Mouse (Mus musculus) hindbrain, postnatal 0 days (tissue): Measurements from ENCODE around the gene Coil. TPM values are rescaled to one million over a fixed set of nuclear protein-coding genes. Genes with fewer than 3 reads are reported as not detected.

ENCODE experiments used
- ATAC-seq: fragments of 200-750 bp; cut with Nextera tagmentation; 2 replicates; pipeline ENCODE4 v1.8.0; 2017; ENCODE audit warnings: mild to moderate bottlenecking, moderate TSS enrichment, moderate library complexity
- DNase-seq: peaks from one replicate; pipeline ENCODE4 v3.0.0-alpha.2; 2015; ENCODE audit warnings: low spot score
- H3K27ac ChIP-seq: fragments of 300-500 bp; sonication (generic); 2 replicates; pipeline ENCODE4 v1.5.1; 2014; ENCODE audit warnings: mild to moderate bottlenecking
- H3K27me3 ChIP-seq: fragments of 300-500 bp; sonication (generic); 2 replicates; pipeline ENCODE4 v1.6.1; 2014; ENCODE audit warnings: low read length, mixed read lengths; ENCODE audit not compliant: insufficient read depth
- H3K36me3 ChIP-seq: fragments of 300-500 bp; sonication (generic); 2 replicates; pipeline ENCODE4 v1.6.1; 2014; ENCODE audit warnings: low read length, mixed read lengths; ENCODE audit not compliant: insufficient read depth
- H3K4me1 ChIP-seq: fragments of 300-500 bp; sonication (generic); 2 replicates; pipeline ENCODE4 v1.6.1; 2014; ENCODE audit warnings: antibody characterized with exemption, low read length, mixed read lengths; ENCODE audit not compliant: insufficient read depth
- H3K4me2 ChIP-seq: fragments of 300-500 bp; sonication (generic); 2 replicates; pipeline ENCODE4 v1.6.1; 2014; ENCODE audit warnings: low read depth, mild to moderate bottlenecking, low read length, moderate library complexity, mixed read lengths
- H3K4me3 ChIP-seq: fragments of 300-500 bp; sonication (generic); 2 replicates; pipeline ENCODE4 v1.5.1; 2014; ENCODE audit warnings: low read length
- H3K9ac ChIP-seq: fragments of 300-500 bp; sonication (generic); replicated peaks from 2 replicates; pipeline ENCODE4 v1.6.1; 2014; ENCODE audit warnings: mild to moderate bottlenecking, low read length, moderate library complexity, mixed read lengths
- H3K9me3 ChIP-seq: fragments of 300-500 bp; sonication (generic); 2 replicates; pipeline ENCODE4 v1.6.1; 2016; ENCODE audit warnings: low read length, mixed read lengths
- CTCF ChIP-seq: IDR thresholded peaks from 2 replicates; pipeline ENCODE4 v1.5.1; 2016; ENCODE audit warnings: antibody characterized with exemption, control low read depth, low read depth
- WGBS: fragments of 180-500 bp; shearing (Covaris S2); extraction: QIAGEN DNeasy Blood & Tissue Kit; methylation state at CpG from one replicate; pipeline ENCODE4 v1.1.7; 2014; 5-methylcytosine and 5-hydroxymethylcytosine counted together
- polyA plus RNA-seq: library from polyadenylated mRNA; unstranded; fragments of >200 nt; fragmentation: Nextera tagmentation; extraction: Ambion mirVana; gene quantifications from 2 replicates; pipeline ENCODE4 v1.2.1, GENCODE M21; 2015
- total RNA-seq: library from RNA; depleted of rRNA; stranded (reverse); fragments of >200 nt; gene quantifications from 2 replicates; pipeline ENCODE4 v1.2.3, GENCODE M21; 2014

Coil gene
- total and polyA plus RNA-seq, 2 experiments from 2014 or later, result 24.7 to 29.0 TPM

DNA sequence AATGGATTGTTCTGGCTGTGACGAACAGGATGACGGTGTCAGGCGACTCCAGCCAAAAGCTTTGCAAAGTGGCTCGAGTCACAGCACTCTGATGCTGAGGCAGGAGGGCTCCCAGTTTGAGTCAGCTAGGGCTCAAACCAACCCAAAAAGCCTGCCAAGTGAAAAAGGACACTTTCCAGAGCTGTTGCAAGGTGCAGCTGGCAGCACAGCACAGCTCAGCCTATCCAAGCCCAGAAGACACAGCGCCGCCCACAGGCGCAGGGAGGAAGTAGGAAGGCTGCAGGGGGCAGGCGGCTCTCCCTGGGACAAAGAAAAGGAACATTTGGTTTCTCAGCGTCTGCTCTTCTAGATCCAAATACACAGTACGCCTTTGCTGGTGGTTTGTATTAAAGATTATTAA, 16.6 kb downstream of the Coil start:
- no peak overlapping the region for H3K27ac ChIP-seq
- WGBS, result 81% methylated on average over 10 of the region's 10 CpGs
- H3K4me3 ChIP-seq, result no peak overlapping the region
- no peak for ATAC-seq
- no peaks in the 10 kb centered on the region for H3K9me3 ChIP-seq
- no peaks in the 10 kb centered on the region for H3K4me1 ChIP-seq
- no peak for TF ChIP-seq CTCF
- no peak for DNase-seq
- H3K4me2 ChIP-seq, result no peak overlapping the region
- no peak overlapping the region for H3K9ac ChIP-seq
- H3K27me3 ChIP-seq, result no peaks in the 10 kb centered on the region
- peaks cover 35% of the 10 kb centered on the region for H3K36me3 ChIP-seq

DNA sequence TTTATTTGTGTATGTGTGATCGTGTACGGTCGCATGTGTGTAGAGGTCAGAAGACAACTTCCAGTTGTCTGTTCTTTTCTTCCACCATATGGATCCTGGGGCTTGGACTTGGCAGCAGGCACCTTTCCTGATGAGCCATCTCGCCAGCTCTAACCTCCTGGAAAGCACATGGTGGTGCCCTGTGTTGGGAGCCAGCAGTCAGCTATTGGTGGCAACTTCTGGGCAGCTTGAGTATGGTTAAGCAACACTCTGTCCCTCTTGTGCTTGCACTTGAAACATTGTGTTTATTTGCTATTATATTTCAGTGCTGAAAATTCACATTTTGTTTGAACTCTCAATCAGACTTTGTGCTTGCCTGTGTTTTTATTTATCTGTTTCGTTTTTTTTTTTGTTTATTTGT, 18.9 kb downstream of the Coil start:
- H3K4me2 ChIP-seq, result no peak overlapping the region
- no peak overlapping the region for H3K27ac ChIP-seq
- no peak for ATAC-seq
- no peak for DNase-seq
- 64% methylated on average over 5 of the region's 5 CpGs for WGBS
- no peaks in the 10 kb centered on the region for H3K4me1 ChIP-seq
- no peaks in the 10 kb centered on the region for H3K9me3 ChIP-seq
- TF ChIP-seq CTCF, result no peak
- no peak overlapping the region for H3K4me3 ChIP-seq
- no peaks in the 10 kb centered on the region for H3K27me3 ChIP-seq
- peaks cover 30% of the 10 kb centered on the region for H3K36me3 ChIP-seq
- H3K9ac ChIP-seq, result no peak overlapping the region

DNA sequence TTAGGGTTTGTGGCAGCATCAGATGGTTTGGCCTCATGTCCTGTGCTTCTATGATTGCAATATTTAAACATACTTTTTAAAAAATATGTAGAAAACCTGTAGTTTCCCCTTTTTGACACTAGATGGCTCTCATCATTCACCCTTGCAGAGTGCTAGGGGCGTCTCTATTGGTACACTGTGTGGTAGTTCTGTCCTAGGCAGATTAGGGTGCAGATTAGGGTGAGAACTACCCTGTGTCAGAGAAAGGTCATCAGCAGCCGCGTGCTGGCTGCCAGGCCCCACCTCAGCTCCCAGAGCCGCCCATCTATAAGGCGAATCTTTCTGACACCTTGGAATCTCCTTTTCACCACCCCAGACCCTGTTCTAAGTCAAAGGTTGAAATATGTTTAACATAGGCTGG, 19.5 kb downstream of the Coil start:
- Histone ChIP-seq H3K9me3 (no peaks in the 10 kb centered on the region), H3K27me3 (no peaks in the 10 kb centered on the region), H3K9ac (no peak overlapping the region), H3K4me1 (no peaks in the 10 kb centered on the region), H3K27ac (no peak overlapping the region), H3K4me2 (no peak overlapping the region), H3K36me3 (peaks cover 26% of the 10 kb centered on the region), H3K4me3 (no peak overlapping the region)
- ATAC-seq (0 out of 2 replicates have a peak, but pooled peaks have one; percentile 45), DNase-seq (peak; percentile 51)
- WGBS, result 83% methylated on average over 5 of the region's 5 CpGs
- peak; percentile 59 for TF ChIP-seq CTCF

DNA sequence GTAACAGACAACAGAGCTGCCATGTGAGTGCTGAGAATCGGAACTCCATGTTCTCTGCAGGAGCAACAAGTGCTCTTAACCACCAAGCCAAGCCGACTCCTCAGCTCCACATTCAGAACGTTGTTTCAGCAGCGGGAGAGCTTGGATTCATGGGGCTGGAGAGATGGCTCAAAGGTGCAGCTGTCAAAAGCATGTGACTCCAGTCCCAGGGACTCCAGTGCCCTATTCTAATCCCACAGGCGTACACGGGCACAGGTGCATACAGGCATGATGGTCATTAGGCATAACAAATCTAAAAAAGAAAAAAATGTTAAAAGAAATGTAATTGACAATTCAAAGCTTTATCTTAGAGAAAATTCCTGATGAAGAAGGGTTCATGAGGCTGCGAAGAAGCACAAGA, 23.1 kb downstream of the Coil start:
- H3K27me3 ChIP-seq, result no peaks in the 10 kb centered on the region
- DNase-seq (no peak), ATAC-seq (no peak)
- WGBS, result 48% methylated on average over 7 of the region's 7 CpGs
- H3K36me3 ChIP-seq, result peaks cover 12% of the 10 kb centered on the region; the same call in 1 of the 2 replicates
- no peak for TF ChIP-seq CTCF
- H3K4me3 ChIP-seq, result no peak overlapping the region
- H3K27ac ChIP-seq, result no peak overlapping the region
- H3K9me3 ChIP-seq, result no peaks in the 10 kb centered on the region
- H3K9ac ChIP-seq, result no peak overlapping the region
- H3K4me2 ChIP-seq, result no peak overlapping the region
- H3K4me1 ChIP-seq, result no peaks in the 10 kb centered on the region

DNA sequence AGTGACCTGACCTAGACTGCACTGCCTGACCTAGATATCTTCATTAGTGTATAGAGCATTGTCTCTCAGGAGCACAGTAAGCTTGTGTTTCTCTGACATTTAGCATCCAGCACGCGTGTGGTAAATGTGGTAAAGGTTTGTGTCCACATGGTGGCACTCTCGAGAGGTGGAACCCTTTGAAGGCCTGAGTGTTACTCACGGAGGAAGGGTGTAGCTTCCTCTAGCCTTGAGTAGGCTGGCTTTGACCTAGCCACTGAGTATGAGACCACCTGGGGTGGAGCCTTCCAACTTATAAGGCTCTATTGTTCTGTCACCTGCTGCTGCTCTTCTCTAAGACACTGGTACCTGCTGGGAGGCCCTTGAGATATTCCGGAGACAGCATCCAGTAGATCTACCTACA, 23.6 kb downstream of the Coil start:
- 21% methylated on average over 5 of the region's 5 CpGs for WGBS
- DNase-seq (peak; percentile 58), ATAC-seq (peak; percentile 43; the same call in 1 of the 2 replicates)

DNA sequence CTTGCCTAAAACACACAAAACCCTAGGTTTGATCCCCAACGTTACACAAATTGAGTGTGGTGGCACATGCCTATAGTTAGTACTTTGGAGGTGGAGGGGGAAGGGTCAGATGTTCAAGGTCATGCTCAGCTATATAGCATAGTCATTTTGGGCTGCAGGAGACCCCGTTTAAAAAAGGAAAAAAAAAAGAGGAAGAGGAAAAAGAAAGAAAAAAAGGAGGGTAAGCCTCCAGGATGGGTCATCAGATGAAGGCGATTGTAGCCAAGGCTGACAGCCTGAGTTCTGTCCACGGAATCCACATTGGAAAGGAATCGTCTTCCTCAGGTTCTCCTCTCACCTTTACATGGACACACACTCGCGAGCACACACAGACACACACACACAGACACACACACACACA, 24.4 kb downstream of the Coil start:
- H3K36me3 ChIP-seq, result peaks cover 8% of the 10 kb centered on the region; the same call in 1 of the 2 replicates
- WGBS, result 87% methylated on average over 7 of the region's 7 CpGs
- no peak for DNase-seq
- no peak for ATAC-seq
- TF ChIP-seq CTCF, result no peak
- H3K27me3 ChIP-seq, result peaks cover 5% of the 10 kb centered on the region; the same call in 1 of the 2 replicates
- no peak overlapping the region for H3K4me3 ChIP-seq
- no peak overlapping the region for H3K9ac ChIP-seq
- H3K4me2 ChIP-seq, result no peak overlapping the region
- no peaks in the 10 kb centered on the region for H3K9me3 ChIP-seq
- no peak overlapping the region for H3K27ac ChIP-seq
- no peaks in the 10 kb centered on the region; the same call in 1 of the 2 replicates for H3K4me1 ChIP-seq

More for the DNA sequence above, 23.6 kb downstream of the Coil start:
- H3K27ac ChIP-seq, result no peak overlapping the region
- no peak overlapping the region for H3K9ac ChIP-seq
- H3K27me3 ChIP-seq, result no peaks in the 10 kb centered on the region
- H3K4me1 ChIP-seq, result no peaks in the 10 kb centered on the region
- H3K4me3 ChIP-seq, result no peak overlapping the region
- no peaks in the 10 kb centered on the region for H3K9me3 ChIP-seq
- H3K36me3 ChIP-seq, result peaks cover 8% of the 10 kb centered on the region; the same call in 1 of the 2 replicates
- H3K4me2 ChIP-seq, result no peak overlapping the region
- peak; percentile 65 for TF ChIP-seq CTCF

DNA sequence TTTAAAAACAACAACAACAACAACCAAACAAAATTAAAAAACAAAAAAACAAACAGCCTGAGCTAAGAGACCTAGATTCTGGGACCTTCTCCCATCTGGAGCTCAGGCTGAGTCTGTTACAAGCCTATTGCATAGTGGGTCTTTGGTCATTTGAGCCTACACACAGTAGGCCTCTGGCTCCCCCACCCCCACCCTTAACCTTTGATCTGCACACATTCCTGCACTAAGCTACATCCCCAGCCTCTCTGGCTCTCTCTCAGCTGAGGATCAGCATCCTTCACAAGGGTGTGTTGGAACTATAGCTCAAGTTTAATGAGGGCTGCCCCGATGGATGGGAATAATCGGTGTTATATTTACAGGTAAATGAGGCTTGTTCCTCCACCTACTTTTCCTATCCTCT, 25.6 kb downstream of the Coil start:
- H3K36me3 ChIP-seq, result peaks cover 7% of the 10 kb centered on the region; the same call in 1 of the 2 replicates
- H3K27me3 ChIP-seq, result peaks cover 11% of the 10 kb centered on the region; the same call in 1 of the 2 replicates
- no peak overlapping the region for H3K4me3 ChIP-seq
- H3K27ac ChIP-seq, result no peak overlapping the region
- DNase-seq, result no peak
- H3K4me2 ChIP-seq, result no peak overlapping the region
- ATAC-seq, result no peak
- 92% methylated on average over 2 of the region's 2 CpGs for WGBS
- no peaks in the 10 kb centered on the region; the same call in 1 of the 2 replicates for H3K4me1 ChIP-seq
- no peak for TF ChIP-seq CTCF
- H3K9ac ChIP-seq, result no peak overlapping the region
- no peaks in the 10 kb centered on the region for H3K9me3 ChIP-seq
